Mouse (Mus musculus) fat pad, adult 2 months (tissue): ENCODE measurements around the gene Gm10912.

Experiments
- DNase-seq: peaks from one replicate; pipeline ENCODE4 v3.0.0-alpha.2; 2011; ENCODE audit warnings: low read depth, low spot score; ENCODE audit errors: extremely low read depth

Gene Gm10912

GRCm38 (mm10) chr2:104114898-104115297 is 49.3 kb downstream of the Gm10912 start:
- DNase-seq: no peak
